Mouse (Mus musculus): Measurements from ENCODE around the gene Cyp4v3. TPM values are rescaled to one million over a fixed set of nuclear protein-coding genes. Genes with fewer than 3 reads are reported as not detected.
"Not testable (repeated sequence)": the region's sequence is repeated elsewhere in the genome, so short reads cannot be mapped to it uniquely, and the experiment has no call there.

The Cyp4v3 gene
- total RNA-seq (2021) = under 1 TPM; 0.59 to 0.64 TPM
- long read RNA-seq, experiment 1, partial matches to known transcripts = 0 of 2 reads
- long read RNA-seq, experiment 1, other reads (novel, unspliced or antisense) = 1 of 2 reads
- long read RNA-seq, experiment 2, partial matches to known transcripts = 0 of 1 reads
- long read RNA-seq, experiment 2, other reads (novel, unspliced or antisense) = 0 of 1 reads

GRCm38 (mm10) chr8:45332685-45333409, at the start of gene Cyp4v3:
Gene Cyp4v3 (minus strand): TSS chr8:45333216.
- intact Hi-C loops (cut with DNase I) = no loop called here

DNA sequence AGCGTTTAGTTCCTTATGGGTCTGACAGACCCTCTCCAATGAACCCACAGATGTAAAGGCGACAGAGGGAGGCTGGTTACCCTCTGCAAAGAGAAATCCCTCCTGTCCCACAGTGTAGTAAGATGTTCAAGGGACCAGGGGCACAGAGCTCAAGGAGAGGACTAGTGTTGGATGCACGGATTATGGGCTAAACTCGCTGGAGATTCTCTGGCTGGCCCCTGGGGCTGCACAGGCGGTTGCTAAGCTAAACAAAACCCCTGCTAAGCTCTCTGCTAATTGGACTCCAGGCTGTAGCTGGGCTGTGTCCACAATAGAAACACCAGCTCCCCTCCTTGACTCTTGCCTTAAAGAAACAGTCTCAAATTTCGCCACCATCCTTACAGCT, 48.9 kb upstream of the Cyp4v3 start, which contains the start of gene Fam149a:
Fam149a (minus strand) TSS at position 329 of the 385 bp plus-strand sequence.
- intact Hi-C loops (cut with DNase I) = no loop called here
- no peak for DNase-seq

More at GRCm38 (mm10) chr8:45332685-45333409, at the start of gene Cyp4v3:
- peak; percentile 46 to 53 for DNase-seq

GRCm38 (mm10) chr8:45381075-45381962, 48.3 kb upstream of the Cyp4v3 start:
- intact Hi-C loops (cut with DNase I) = no loop called here
- DNase-seq = no peak

GRCm38 (mm10) chr8:45380598-45380997, 47.6 kb upstream of the Cyp4v3 start:
- DNase-seq = no peak
- intact Hi-C loops (cut with DNase I) = no loop called here

- no peak for DNase-seq
- intact Hi-C loops (cut with DNase I) = no loop called here
Observed at GRCm38 (mm10) chr8:45374071-45374470, 41.1 kb upstream of the Cyp4v3 start.

DNA sequence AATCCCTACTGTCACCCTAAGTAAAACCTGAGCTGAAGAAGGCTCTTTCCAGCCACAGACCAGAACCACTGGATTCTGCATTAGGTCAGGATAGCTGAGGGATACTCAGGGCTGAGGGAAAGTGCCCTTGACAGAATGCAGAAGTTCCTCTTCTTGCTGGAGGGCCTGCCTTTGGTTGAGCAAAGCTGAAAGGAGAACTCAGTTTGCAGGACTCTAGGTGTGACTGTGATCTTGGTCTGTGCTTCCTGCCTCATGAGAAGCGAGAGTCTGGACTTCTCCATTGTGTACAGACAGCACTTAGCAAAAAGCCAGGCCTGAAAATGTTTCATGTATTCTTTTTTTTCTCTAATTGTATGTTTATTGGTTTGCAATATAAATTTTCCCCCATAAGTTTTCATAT, 34.1 kb upstream of the Cyp4v3 start:
- intact Hi-C loops (cut with DNase I) = no loop called here

GRCm38 (mm10) chr8:45363220-45363619, 30.2 kb upstream of the Cyp4v3 start:
- intact Hi-C loops (cut with DNase I) = no loop called here
- no peak for DNase-seq

More for the DNA sequence above, 34.1 kb upstream of the Cyp4v3 start:
- no peak for DNase-seq

- no peak for DNase-seq
- intact Hi-C loops (cut with DNase I) = no loop called here
Observed at GRCm38 (mm10) chr8:45362323-45362722, 29.3 kb upstream of the Cyp4v3 start.

GRCm38 (mm10) chr8:45359091-45359605, 26.1 kb upstream of the Cyp4v3 start:
- no peak for DNase-seq
- intact Hi-C loops (cut with DNase I) = no loop called here

- intact Hi-C loops (cut with DNase I) = no loop called here
- peak; percentile 25 to 29 for DNase-seq
Observed at GRCm38 (mm10) chr8:45358132-45358918, 25.3 kb upstream of the Cyp4v3 start.

GRCm38 (mm10) chr8:45355809-45356208, 22.8 kb upstream of the Cyp4v3 start:
- no peak for DNase-seq
- intact Hi-C loops (cut with DNase I) = no loop called here

DNA sequence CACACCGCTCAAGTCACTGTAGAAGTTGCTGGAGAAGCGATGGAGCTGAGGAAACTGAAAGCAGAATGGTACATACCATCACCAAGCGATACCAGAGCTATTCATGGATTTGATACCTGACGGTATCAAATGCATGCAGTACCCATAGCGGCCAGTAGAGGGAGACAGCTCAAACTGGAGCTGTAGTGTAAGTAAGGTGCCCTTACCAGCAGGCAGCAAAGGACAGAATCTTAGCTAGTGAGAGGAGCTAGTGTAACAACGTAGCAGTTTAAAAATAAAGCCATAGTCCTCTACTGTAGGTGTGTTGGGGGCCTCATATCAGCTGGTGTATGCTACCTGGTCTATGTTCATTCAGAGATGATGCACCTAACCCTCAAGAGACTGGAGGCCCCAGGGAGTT, 12.0 kb upstream of the Cyp4v3 start:
- intact Hi-C loops (cut with DNase I) = no loop called here
- DNase-seq = peak; percentile 35 to 38

DNA sequence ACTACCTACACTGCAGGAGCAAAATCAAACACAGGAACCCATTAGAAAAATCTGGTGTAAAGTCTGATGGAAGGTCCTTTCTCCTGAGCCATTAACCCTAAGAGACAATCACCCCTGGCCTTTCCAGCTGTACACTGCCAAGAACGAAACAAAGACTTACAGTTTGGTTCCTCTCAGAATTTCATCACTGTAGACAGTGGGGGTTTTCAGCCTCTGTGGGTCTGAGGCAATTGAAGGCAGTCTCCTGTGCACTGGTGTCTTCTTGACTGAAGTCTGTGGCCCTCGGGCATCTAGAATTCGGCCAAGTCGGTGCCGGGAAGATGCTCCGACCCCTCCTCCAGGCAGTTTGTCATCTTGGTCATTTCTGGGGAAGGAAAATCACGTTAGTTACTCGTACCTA, 11.3 kb upstream of the Cyp4v3 start:
- no peak for DNase-seq
- intact Hi-C loops (cut with DNase I) = no loop called here

DNA sequence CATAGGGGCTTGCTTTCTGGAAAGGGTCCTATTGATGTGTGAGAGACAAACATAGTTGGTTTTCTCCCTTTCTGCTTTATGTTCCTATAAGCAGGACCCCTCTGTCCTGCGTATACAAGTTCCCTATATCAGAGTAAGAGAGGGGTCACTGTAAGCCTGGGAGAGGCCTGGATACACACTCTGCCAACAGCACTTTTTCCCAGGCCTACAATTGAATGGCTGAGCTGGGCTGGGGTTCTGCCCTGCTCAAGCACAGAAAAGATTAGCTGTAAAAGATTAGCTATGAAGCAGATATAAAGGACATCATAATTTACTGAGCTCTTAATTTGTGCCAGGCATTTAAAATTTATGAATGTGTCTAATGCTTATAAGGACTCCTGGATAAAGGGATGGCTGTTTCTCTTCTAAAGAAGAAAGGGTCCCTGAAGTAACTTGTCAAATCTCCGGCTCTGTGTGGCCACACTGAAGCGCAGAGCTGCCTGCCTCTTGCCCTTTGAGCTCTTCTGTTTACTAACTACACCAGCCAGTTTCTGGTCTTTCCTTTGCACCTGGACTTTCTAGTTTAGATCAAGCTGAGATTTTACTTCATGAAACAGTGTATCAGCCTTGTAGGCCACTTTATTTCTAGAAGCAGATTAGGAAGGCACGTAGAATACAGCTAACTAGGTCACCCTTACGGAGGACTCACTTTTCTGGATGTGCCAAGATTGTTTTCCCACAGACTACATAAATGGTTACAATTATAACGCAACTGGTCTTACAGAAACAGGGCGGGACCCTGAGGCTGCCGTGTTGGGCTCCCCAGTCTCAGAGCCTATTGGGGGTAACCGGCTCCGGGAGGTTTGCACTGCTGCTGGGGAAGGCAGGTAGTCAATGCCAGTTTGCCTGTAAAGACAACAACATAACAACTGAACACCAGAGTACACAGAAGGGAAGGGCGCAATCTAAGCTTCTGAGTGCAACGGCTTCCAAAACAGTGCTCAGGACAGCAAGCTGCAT, 8.9 kb upstream of the Cyp4v3 start:
- DNase-seq = no peak
- intact Hi-C loops (cut with DNase I) = no loop called here

DNA sequence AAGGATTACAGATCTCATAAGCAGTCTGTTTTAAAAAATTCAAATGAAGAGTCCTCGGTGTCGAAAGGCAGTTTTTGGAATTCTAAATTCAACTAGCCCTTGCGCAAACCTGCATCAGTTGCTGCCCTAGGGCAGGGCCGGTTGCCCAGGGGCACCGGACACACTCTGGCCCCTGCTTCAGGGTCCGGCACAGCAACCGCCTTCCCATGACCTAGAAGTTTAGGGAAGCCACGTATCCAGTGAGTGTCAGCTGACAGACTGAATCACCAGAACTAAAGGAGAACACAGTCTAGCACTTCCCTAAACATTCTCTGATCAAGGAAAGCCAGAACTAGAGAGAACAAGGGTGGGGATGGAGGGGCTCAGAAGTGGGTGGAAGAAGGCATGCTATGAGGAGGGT, 477 bp upstream of the Cyp4v3 start:
- intact Hi-C loops (cut with DNase I) = no loop called here
- peak in 1 of 2 experiments; percentile 25 for DNase-seq

DNA sequence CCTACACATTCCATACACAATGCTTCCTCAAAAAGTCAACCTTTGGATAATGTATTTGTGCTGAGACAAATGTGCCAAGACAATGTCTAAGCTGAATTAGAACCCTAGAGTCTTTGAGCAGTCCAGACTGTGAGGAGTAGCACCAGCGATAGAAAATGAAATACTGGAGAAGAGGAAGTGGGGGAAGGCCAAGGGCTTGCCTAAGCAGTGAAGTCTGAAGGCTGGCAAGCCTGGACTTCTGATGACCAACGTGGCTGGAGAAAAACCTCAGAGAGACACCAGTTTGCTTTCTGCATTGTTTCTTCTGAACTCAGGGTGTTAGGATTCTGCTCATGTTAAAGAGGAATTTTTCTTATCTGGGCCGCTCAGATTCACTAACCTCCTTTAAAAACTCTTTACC, 2.2 kb downstream of the Cyp4v3 start:
- DNase-seq = no peak
- intact Hi-C loops (cut with DNase I) = no loop called here

DNA sequence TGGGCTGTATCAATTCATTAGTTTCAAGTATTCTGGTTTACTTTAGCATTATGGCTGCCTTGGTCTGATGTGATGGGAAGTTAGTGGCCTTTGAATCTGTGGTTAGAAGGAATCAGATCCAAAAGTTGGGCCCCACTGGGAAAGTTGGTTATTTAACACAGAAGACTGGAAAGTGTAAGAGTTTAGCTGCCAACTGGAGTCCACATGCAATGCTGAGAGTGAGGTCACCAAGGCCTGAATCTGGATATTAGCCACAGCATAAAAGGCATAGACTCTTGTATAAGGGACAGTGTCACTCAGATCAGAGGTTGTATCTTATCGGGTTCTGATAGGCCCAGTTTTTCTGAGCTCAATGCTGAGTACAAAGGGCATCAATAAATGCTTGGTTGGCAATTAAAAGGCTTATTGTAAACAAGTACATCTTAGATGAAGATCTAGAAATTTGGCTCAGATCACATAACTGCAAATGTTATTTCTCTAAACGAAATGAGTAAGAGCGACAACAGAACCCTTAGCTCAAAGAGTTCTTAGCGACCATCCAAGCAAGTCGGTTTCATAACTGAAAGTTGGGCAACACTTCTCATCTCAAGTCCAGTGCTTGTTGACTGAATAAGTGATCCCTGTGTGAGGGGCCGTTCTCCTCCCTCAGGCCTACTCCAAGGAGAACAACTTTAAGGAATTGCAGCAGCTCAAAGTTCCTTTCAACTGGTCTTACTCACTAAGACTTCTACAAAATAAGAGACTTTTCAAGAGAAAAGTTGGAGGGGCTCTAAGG, 3.6 kb downstream of the Cyp4v3 start:
- intact Hi-C loops (cut with DNase I) = no loop called here
- DNase-seq = no peak

- DNase-seq; intact Hi-C loops (cut with DNase I): not testable (repeated sequence)
Observed at GRCm38 (mm10) chr8:45327076-45327475, 5.9 kb downstream of the Cyp4v3 start.
